Mouse (Mus musculus) heart, postnatal 0 days (tissue): ENCODE measurements at regions not wholly inside any gene's neighbourhood (a gene's known extent, or its start where the extent isn't known, plus 50 kb on each side); places are given as distances from the start of the nearest gene placed in this dataset.

ENCODE experiments used
- CTCF ChIP-seq: IDR thresholded peaks from 2 replicates; pipeline ENCODE4 v1.5.1; 2016; ENCODE audit warnings: antibody characterized with exemption, control low read depth, low read depth
- EP300 ChIP-seq: IDR thresholded peaks from 2 replicates; pipeline ENCODE4 v1.6.1; 2016; ENCODE audit warnings: antibody characterized with exemption, low read depth

DNA sequence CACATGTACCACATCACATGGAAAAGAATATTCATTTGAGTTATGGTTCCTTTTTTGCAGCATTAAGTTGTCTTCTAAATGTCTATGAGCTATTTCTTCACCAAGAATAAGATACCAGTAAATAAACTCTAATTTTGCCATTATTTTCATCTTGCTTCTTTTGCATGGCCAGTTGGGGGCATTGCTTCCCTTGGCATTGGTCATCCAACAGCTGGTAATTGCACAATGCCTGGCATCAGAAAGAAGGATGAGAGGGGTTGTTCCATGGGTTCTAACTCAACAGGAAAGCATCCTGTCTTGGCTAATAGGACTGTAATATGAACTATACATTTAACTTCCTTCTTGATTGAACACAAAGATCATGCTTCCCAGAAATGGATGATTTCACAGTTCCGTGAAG is 174.4 kb downstream of the Fam49a start:
- TF ChIP-seq CTCF (peak; percentile 47), EP300 (no peak)
